Mouse (Mus musculus): ENCODE results near the gene Tgtp1. TPM values are rescaled to one million over a fixed set of nuclear protein-coding genes. Genes with fewer than 3 reads are reported as not detected.
"Not testable (repeated sequence)": the region's sequence is repeated elsewhere in the genome, so short reads cannot be mapped to it uniquely, and the experiment has no call there.

Tgtp1 gene
- polyA plus RNA-seq (2015; fragmentation: Nextera tagmentation; extraction: Ambion mirVana) = not detected in 2 replicates

GRCm38 (mm10) chr11:48994018-48994417 is at the start of gene Tgtp1:
TSS of gene Tgtp1 (minus strand) at chr11:48994172.
- H3K4me3 ChIP-seq; H3K4me2 ChIP-seq; H3K4me1 ChIP-seq; H3K27ac ChIP-seq; H3K9me3 ChIP-seq (replicated peaks); H3K9ac ChIP-seq; H3K27me3 ChIP-seq; ATAC-seq; H3K36me3 ChIP-seq (ENCODE audit: poor library complexity, severe bottlenecking): not testable (repeated sequence)
- WGBS = 78% methylated on average over 2 of the region's 2 CpGs

- not testable (repeated sequence) for H3K4me1 ChIP-seq; H3K36me3 ChIP-seq (ENCODE audit: poor library complexity, severe bottlenecking); ATAC-seq; H3K27me3 ChIP-seq; H3K9me3 ChIP-seq (replicated peaks); H3K4me3 ChIP-seq; H3K4me2 ChIP-seq; H3K27ac ChIP-seq; H3K9ac ChIP-seq
Observed at GRCm38 (mm10) chr11:49012074-49012473, 18.1 kb upstream of the Tgtp1 start.

GRCm38 (mm10) chr11:49006785-49007184 is 12.8 kb upstream of the Tgtp1 start:
- H3K4me3 ChIP-seq; H3K9ac ChIP-seq; H3K4me2 ChIP-seq; ATAC-seq; H3K27ac ChIP-seq; H3K4me1 ChIP-seq; H3K9me3 ChIP-seq (replicated peaks); H3K27me3 ChIP-seq; H3K36me3 ChIP-seq (ENCODE audit: poor library complexity, severe bottlenecking): not testable (repeated sequence)
- WGBS = 58% methylated on average over 1 of the region's 1 CpGs

- H3K36me3 ChIP-seq (ENCODE audit: poor library complexity, severe bottlenecking); H3K27ac ChIP-seq; H3K27me3 ChIP-seq; H3K4me2 ChIP-seq; H3K4me1 ChIP-seq; H3K9ac ChIP-seq; H3K9me3 ChIP-seq (replicated peaks); ATAC-seq; H3K4me3 ChIP-seq: not testable (repeated sequence)
- WGBS = 84% methylated on average over 2 of the region's 2 CpGs
Observed at GRCm38 (mm10) chr11:49006317-49006716, 12.3 kb upstream of the Tgtp1 start.

- H3K9ac ChIP-seq; H3K4me3 ChIP-seq; H3K27ac ChIP-seq; H3K36me3 ChIP-seq (ENCODE audit: poor library complexity, severe bottlenecking); ATAC-seq; H3K4me1 ChIP-seq; H3K27me3 ChIP-seq; H3K9me3 ChIP-seq (replicated peaks); H3K4me2 ChIP-seq: not testable (repeated sequence)
- 81% methylated on average over 1 of the region's 1 CpGs for WGBS
Observed at GRCm38 (mm10) chr11:49000411-49000810, 6.4 kb upstream of the Tgtp1 start.

GRCm38 (mm10) chr11:48993296-48993695 is 676 bp downstream of the Tgtp1 start:
- H3K36me3 ChIP-seq (ENCODE audit: poor library complexity, severe bottlenecking); ATAC-seq: not testable (repeated sequence)
- 76% methylated on average over 10 of the region's 10 CpGs for WGBS

GRCm38 (mm10) chr11:48991740-48992520 is 2.0 kb downstream of the Tgtp1 start, which contains the start of gene Gm12185:
TSS of gene Gm12185 (minus strand) at chr11:48992226.
- not testable (repeated sequence) for H3K27me3 ChIP-seq; H3K4me3 ChIP-seq; H3K9me3 ChIP-seq (replicated peaks); H3K9ac ChIP-seq; ATAC-seq; H3K27ac ChIP-seq; H3K4me1 ChIP-seq; H3K36me3 ChIP-seq (ENCODE audit: poor library complexity, severe bottlenecking); H3K4me2 ChIP-seq
- WGBS = 65% methylated on average over 4 of the region's 4 CpGs

More at GRCm38 (mm10) chr11:48993296-48993695, 676 bp downstream of the Tgtp1 start:
- not testable (repeated sequence) for H3K4me3 ChIP-seq; H3K9ac ChIP-seq; H3K27ac ChIP-seq; H3K27me3 ChIP-seq; H3K9me3 ChIP-seq (replicated peaks); H3K4me1 ChIP-seq; H3K4me2 ChIP-seq

GRCm38 (mm10) chr11:48989981-48990380 is 4.0 kb downstream of the Tgtp1 start:
- not testable (repeated sequence) for H3K9me3 ChIP-seq (replicated peaks); H3K4me3 ChIP-seq; H3K27me3 ChIP-seq; H3K4me2 ChIP-seq; H3K36me3 ChIP-seq (ENCODE audit: poor library complexity, severe bottlenecking); H3K9ac ChIP-seq; ATAC-seq; H3K4me1 ChIP-seq; H3K27ac ChIP-seq
- WGBS = 88% methylated on average over 2 of the region's 2 CpGs

- not testable (repeated sequence) for H3K4me3 ChIP-seq; H3K9ac ChIP-seq; H3K27me3 ChIP-seq; H3K4me2 ChIP-seq; H3K36me3 ChIP-seq (ENCODE audit: poor library complexity, severe bottlenecking); H3K4me1 ChIP-seq; ATAC-seq; H3K27ac ChIP-seq; H3K9me3 ChIP-seq (replicated peaks)
- 86% methylated on average over 2 of the region's 3 CpGs for WGBS
Observed at GRCm38 (mm10) chr11:48988219-48988618, 5.8 kb downstream of the Tgtp1 start.

GRCm38 (mm10) chr11:48982848-48983247 is 11.1 kb downstream of the Tgtp1 start:
- H3K4me2 ChIP-seq; H3K4me3 ChIP-seq; H3K27me3 ChIP-seq; H3K27ac ChIP-seq; ATAC-seq; H3K9me3 ChIP-seq (replicated peaks); H3K9ac ChIP-seq; H3K4me1 ChIP-seq; H3K36me3 ChIP-seq (ENCODE audit: poor library complexity, severe bottlenecking): not testable (repeated sequence)
- WGBS = no CpG with 5 or more reads among the region's 3 CpGs

- not testable (repeated sequence) for H3K27ac ChIP-seq; H3K4me1 ChIP-seq; H3K27me3 ChIP-seq; H3K4me2 ChIP-seq; ATAC-seq; H3K4me3 ChIP-seq; H3K9ac ChIP-seq; H3K36me3 ChIP-seq (ENCODE audit: poor library complexity, severe bottlenecking); H3K9me3 ChIP-seq (replicated peaks)
- WGBS = no CpG with 5 or more reads among the region's 5 CpGs
Observed at GRCm38 (mm10) chr11:48980052-48980451, 13.9 kb downstream of the Tgtp1 start.

GRCm38 (mm10) chr11:48979251-48979650 is 14.7 kb downstream of the Tgtp1 start, which contains the start of gene 9930111J21Rik1:
TSS of gene 9930111J21Rik1 (minus strand) at chr11:48979398.
- H3K4me2 ChIP-seq; H3K9me3 ChIP-seq (replicated peaks); H3K27ac ChIP-seq; H3K4me3 ChIP-seq; H3K4me1 ChIP-seq; H3K27me3 ChIP-seq; H3K9ac ChIP-seq; H3K36me3 ChIP-seq (ENCODE audit: poor library complexity, severe bottlenecking); ATAC-seq: not testable (repeated sequence)
- no CpG with 5 or more reads among the region's 3 CpGs for WGBS
